Mouse (Mus musculus): ENCODE measurements around the gene Afmid. TPM values are rescaled to one million over a fixed set of nuclear protein-coding genes. Genes with fewer than 3 reads are reported as not detected.
"Not testable (repeated sequence)": the region's sequence is repeated elsewhere in the genome, so short reads cannot be mapped to it uniquely, and the experiment has no call there.

The Afmid gene
- polyA plus RNA-seq, 2 experiments = 5.3 to 10.4 TPM

GRCm38 (mm10) chr11:117813867-117814266 lies 11.9 kb upstream of the Afmid start:
- Histone ChIP-seq H3K27ac (replicated peaks; ENCODE audit: low read depth, low read length) (no peak overlapping the region), H3K27me3 (ENCODE audit: control insufficient read depth, insufficient read depth, low read length) (no peaks in the 10 kb centered on the region), H3K4me3 (replicated peaks; ENCODE audit: low read length) (no peak overlapping the region), H3K9me3 (ENCODE audit: control insufficient read depth, low read length) (no peaks in the 10 kb centered on the region), H3K4me2 (replicated peaks; ENCODE audit: low read depth, low read length, severe bottlenecking) (no peak overlapping the region), H3K36me3 (ENCODE audit: control insufficient read depth, insufficient read depth, low read length) (peaks cover 64% of the 10 kb centered on the region), H3K9ac (ENCODE audit: low read depth, low read length, severe bottlenecking) (no peak overlapping the region), H3K4me1 (ENCODE audit: control insufficient read depth, insufficient read depth, low read length) (peaks cover 13% of the 10 kb centered on the region)
- WGBS = 88% methylated on average over 5 of the region's 5 CpGs
- ATAC-seq (ENCODE audit: low FRiP score, low read depth) = no peak
- DNase-seq (ENCODE audit: low spot score) = no peak
- TF ChIP-seq POLR2A (IDR thresholded peaks at IDR 0.05; ENCODE audit: borderline replicate concordance, extremely low read depth, insufficient read depth, insufficient read length) = no peak

- no peak overlapping the region for H3K9ac ChIP-seq (ENCODE audit: low read depth, low read length, severe bottlenecking)
- no peak overlapping the region for H3K4me3 ChIP-seq (replicated peaks; ENCODE audit: low read length)
- WGBS = 92% methylated on average over 6 of the region's 6 CpGs
- no peak for DNase-seq (ENCODE audit: low spot score)
- no peaks in the 10 kb centered on the region for H3K9me3 ChIP-seq (ENCODE audit: control insufficient read depth, low read length)
- peaks cover 9% of the 10 kb centered on the region for H3K4me1 ChIP-seq (ENCODE audit: control insufficient read depth, insufficient read depth, low read length)
- H3K4me2 ChIP-seq (replicated peaks; ENCODE audit: low read depth, low read length, severe bottlenecking) = no peak overlapping the region
- no peak overlapping the region for H3K27ac ChIP-seq (replicated peaks; ENCODE audit: low read depth, low read length)
- TF ChIP-seq POLR2A (IDR thresholded peaks at IDR 0.05; ENCODE audit: borderline replicate concordance, extremely low read depth, insufficient read depth, insufficient read length) = no peak
- peaks cover 71% of the 10 kb centered on the region for H3K36me3 ChIP-seq (ENCODE audit: control insufficient read depth, insufficient read depth, low read length)
- no peak for ATAC-seq (ENCODE audit: low FRiP score, low read depth)
- no peaks in the 10 kb centered on the region for H3K27me3 ChIP-seq (ENCODE audit: control insufficient read depth, insufficient read depth, low read length)
Observed at GRCm38 (mm10) chr11:117814704-117815366, 10.9 kb upstream of the Afmid start.

- H3K36me3 ChIP-seq (ENCODE audit: control insufficient read depth, insufficient read depth, low read length) = peaks cover 78% of the 10 kb centered on the region
Observed at GRCm38 (mm10) chr11:117815850-117816249, 9.9 kb upstream of the Afmid start.

GRCm38 (mm10) chr11:117816389-117816996 lies 9.2 kb upstream of the Afmid start:
- no peaks in the 10 kb centered on the region for H3K4me1 ChIP-seq (ENCODE audit: control insufficient read depth, insufficient read depth, low read length)
- no peak for ATAC-seq (ENCODE audit: low FRiP score, low read depth)

More at GRCm38 (mm10) chr11:117815850-117816249, 9.9 kb upstream of the Afmid start:
- not testable (repeated sequence) for H3K9ac ChIP-seq (ENCODE audit: low read depth, low read length, severe bottlenecking); H3K27me3 ChIP-seq (ENCODE audit: control insufficient read depth, insufficient read depth, low read length); H3K4me3 ChIP-seq (replicated peaks; ENCODE audit: low read length); H3K4me2 ChIP-seq (replicated peaks; ENCODE audit: low read depth, low read length, severe bottlenecking); DNase-seq (ENCODE audit: low spot score); H3K27ac ChIP-seq (replicated peaks; ENCODE audit: low read depth, low read length); ATAC-seq (ENCODE audit: low FRiP score, low read depth); H3K9me3 ChIP-seq (ENCODE audit: control insufficient read depth, low read length); H3K4me1 ChIP-seq (ENCODE audit: control insufficient read depth, insufficient read depth, low read length)
- WGBS = 76% methylated on average over 9 of the region's 9 CpGs

GRCm38 (mm10) chr11:117819095-117819494 lies 6.6 kb upstream of the Afmid start:
- no peak for DNase-seq (ENCODE audit: low spot score)
- no peak overlapping the region for H3K4me3 ChIP-seq (replicated peaks; ENCODE audit: low read length)
- 60% methylated on average over 8 of the region's 8 CpGs for WGBS
- TF ChIP-seq POLR2A (IDR thresholded peaks at IDR 0.05; ENCODE audit: borderline replicate concordance, extremely low read depth, insufficient read depth, insufficient read length) = no peak
- H3K27me3 ChIP-seq (ENCODE audit: control insufficient read depth, insufficient read depth, low read length) = no peaks in the 10 kb centered on the region
- H3K9me3 ChIP-seq (ENCODE audit: control insufficient read depth, low read length) = no peaks in the 10 kb centered on the region
- H3K27ac ChIP-seq (replicated peaks; ENCODE audit: low read depth, low read length) = no peak overlapping the region
- H3K9ac ChIP-seq (ENCODE audit: low read depth, low read length, severe bottlenecking) = no peak overlapping the region
- peaks cover 82% of the 10 kb centered on the region for H3K36me3 ChIP-seq (ENCODE audit: control insufficient read depth, insufficient read depth, low read length)
- ATAC-seq (ENCODE audit: low FRiP score, low read depth) = no peak
- peaks cover 14% of the 10 kb centered on the region for H3K4me1 ChIP-seq (ENCODE audit: control insufficient read depth, insufficient read depth, low read length)
- no peak overlapping the region for H3K4me2 ChIP-seq (replicated peaks; ENCODE audit: low read depth, low read length, severe bottlenecking)

More at GRCm38 (mm10) chr11:117816389-117816996, 9.2 kb upstream of the Afmid start:
- Histone ChIP-seq H3K36me3 (ENCODE audit: control insufficient read depth, insufficient read depth, low read length) (peaks cover 84% of the 10 kb centered on the region), H3K9me3 (ENCODE audit: control insufficient read depth, low read length) (no peaks in the 10 kb centered on the region), H3K9ac (ENCODE audit: low read depth, low read length, severe bottlenecking) (no peak overlapping the region), H3K4me2 (replicated peaks; ENCODE audit: low read depth, low read length, severe bottlenecking) (no peak overlapping the region), H3K27me3 (ENCODE audit: control insufficient read depth, insufficient read depth, low read length) (no peaks in the 10 kb centered on the region), H3K27ac (replicated peaks; ENCODE audit: low read depth, low read length) (no peak overlapping the region), H3K4me3 (replicated peaks; ENCODE audit: low read length) (no peak overlapping the region)
- 86% methylated on average over 10 of the region's 13 CpGs for WGBS
- DNase-seq (ENCODE audit: low spot score) = no peak
- TF ChIP-seq POLR2A (IDR thresholded peaks at IDR 0.05; ENCODE audit: borderline replicate concordance, extremely low read depth, insufficient read depth, insufficient read length) = no peak

Data from limb, embryonic 14.5 days (tissue).